Mouse (Mus musculus): ENCODE data around the gene Pgap3.

GRCm38 (mm10) chr11:98339679-98340287 lies 60.5 kb downstream of the Pgap3 start:
- TF ChIP-seq CTCF (IDR thresholded peaks at IDR 0.05; ENCODE audit: insufficient read depth, low read length) (no peak), POLR2A (IDR thresholded peaks at IDR 0.05; ENCODE audit: borderline replicate concordance, extremely low read depth, low read depth, low read length) (no peak)
